Mouse (Mus musculus) c-Kit-negative CD71-positive TER-119-positive erythroid progenitor cells, embryonic 14.5 days (primary cell): Measurements from ENCODE around the gene Gm21985.
"Not testable (repeated sequence)": the region's sequence is repeated elsewhere in the genome, so short reads cannot be mapped to it uniquely, and the experiment has no call there.

Experiments used
- DNase-seq: peaks from one replicate; pipeline ENCODE4 v3.0.0-alpha.2; 2013; ENCODE audit warnings: low read depth, low spot score

Gene Gm21985

GRCm38 (mm10) chr2:112264364-112264763 is 1.8 kb upstream of the Gm21985 start:
- no peak for DNase-seq

GRCm38 (mm10) chr2:112265448-112266241 is 469 bp upstream of the Gm21985 start, which contains the start of gene Slc12a6:
Gene Slc12a6, plus strand, starts transcription at chr2:112265825.
- peak; percentile 85 for DNase-seq

GRCm38 (mm10) chr2:112266780-112267179 is 666 bp downstream of the Gm21985 start:
- no peak for DNase-seq

- DNase-seq, result no peak
These were observed 1.6 kb downstream of the Gm21985 start for GRCm38 (mm10) chr2:112267547-112268269.

GRCm38 (mm10) chr2:112270011-112270410 is 3.9 kb downstream of the Gm21985 start:
- DNase-seq, result no peak

- no peak for DNase-seq
These were observed 6.8 kb downstream of the Gm21985 start for GRCm38 (mm10) chr2:112272909-112273308.

- no peak for DNase-seq
These were observed 7.4 kb downstream of the Gm21985 start for GRCm38 (mm10) chr2:112273474-112273873.

GRCm38 (mm10) chr2:112276870-112277269 is 10.8 kb downstream of the Gm21985 start:
- no peak for DNase-seq

- DNase-seq, result no peak
These were observed 16.7 kb downstream of the Gm21985 start for GRCm38 (mm10) chr2:112282846-112283245.

- no peak for DNase-seq
These were observed 18.4 kb downstream of the Gm21985 start for GRCm38 (mm10) chr2:112284363-112285030.

- DNase-seq, result no peak
These were observed 18.9 kb downstream of the Gm21985 start for GRCm38 (mm10) chr2:112285031-112285390.

- DNase-seq, result not testable (repeated sequence)
These were observed 19.9 kb downstream of the Gm21985 start for GRCm38 (mm10) chr2:112286062-112286461.

GRCm38 (mm10) chr2:112287059-112287458 is 20.9 kb downstream of the Gm21985 start:
- DNase-seq, result no peak

- no peak for DNase-seq
These were observed 23.4 kb downstream of the Gm21985 start for GRCm38 (mm10) chr2:112289507-112289906.

- DNase-seq, result no peak
These were observed 26.7 kb downstream of the Gm21985 start for GRCm38 (mm10) chr2:112292823-112293222.

GRCm38 (mm10) chr2:112296211-112296610 is 30.1 kb downstream of the Gm21985 start:
- no peak for DNase-seq

GRCm38 (mm10) chr2:112298221-112298620 is 32.1 kb downstream of the Gm21985 start:
- DNase-seq, result no peak

- DNase-seq, result no peak
These were observed 42.6 kb downstream of the Gm21985 start for GRCm38 (mm10) chr2:112308671-112309070.

GRCm38 (mm10) chr2:112309161-112309600 is 43.1 kb downstream of the Gm21985 start:
- no peak for DNase-seq

- no peak for DNase-seq
These were observed 49.5 kb downstream of the Gm21985 start for GRCm38 (mm10) chr2:112315638-112316037.

GRCm38 (mm10) chr2:112318227-112318626 is 52.1 kb downstream of the Gm21985 start:
- DNase-seq, result no peak

- DNase-seq, result no peak
These were observed 52.8 kb downstream of the Gm21985 start for GRCm38 (mm10) chr2:112318905-112319304.
